In genomic region chr7:71370746-71371145, GRCm38 (mm10) we compare ENCODE assay signal across 20 mouse cellular contexts. TPM values are rescaled to one million over a fixed set of nuclear protein-coding genes. Genes with fewer than 3 reads are reported as not detected.
DNase-seq lines count a peak whose midpoint lies in the region; TF ChIP-seq lines count a peak whose summit lies in the region.
"Had no signal": no experiment of that assay in that cellular context is flagged by ENCODE, and none has a peak within 500 bp of the region (broad histone marks: within the 10 kb centered on the region; RNA-seq: fewer than 3 reads in every experiment).

No protein-coding gene starts in this region.

- TF ChIP-seq EP300 in heart, adult 2 months (IDR thresholded peaks at IDR 0.05; ENCODE audit: insufficient read depth, low read depth, low read length): no peak

- peaks cover 4% of the 10 kb centered on the region for H3K36me3 ChIP-seq in heart, adult 2 months (ENCODE audit: control insufficient read depth, insufficient read depth, low read length)
- H3K36me3 ChIP-seq: embryonic facial prominence, embryonic 13.5 days; forebrain, embryonic 15.5 days had no signal

- H3K9ac ChIP-seq in heart, adult 2 months (ENCODE audit: low read depth, low read length): no peak overlapping the region
- H3K9ac ChIP-seq: embryonic facial prominence, embryonic 13.5 days; forebrain, embryonic 15.5 days had no signal

- WGBS in heart, adult 2 months: 44% methylated on average over 2 of the region's 2 CpGs

- H3K27me3 ChIP-seq in heart, adult 2 months (ENCODE audit: control insufficient read depth, insufficient read depth, low read length): no peaks in the 10 kb centered on the region
- H3K27me3 ChIP-seq: CH12.LX; forebrain, embryonic 15.5 days had no signal

- intact Hi-C loops in heart, adult 2 months (cut with DNase I): loop anchor here (5.0 to 10.0 kb wide), 2 partner anchors 58 to 794 kb away; no protein-coding TSS in a partner anchor
- intact Hi-C loops in heart, postnatal 36 days (cut with DNase I): loop anchor here (1.0 to 10.0 kb wide), 4 partner anchors 59 to 594 kb away; no protein-coding TSS in a partner anchor

- H3K79me2 ChIP-seq in heart, adult 2 months (replicated peaks; ENCODE audit: control insufficient read depth, insufficient read depth, low read length): no peaks in the 10 kb centered on the region

- no peak for TF ChIP-seq POLR2A in heart, adult 2 months (IDR thresholded peaks at IDR 0.05; ENCODE audit: insufficient read depth, low read depth, low read length)

- peaks cover 6% of the 10 kb centered on the region for H3K4me1 ChIP-seq in heart, adult 2 months (ENCODE audit: control insufficient read depth, insufficient read depth, low read length)

- DNase-seq in heart, adult 2 months: peak in 1 of 2 experiments; percentile 35
- DNase-seq in heart, postnatal 36 days: no peak
- peak; percentile 8 for DNase-seq in 416B (ENCODE audit: low read depth)
- peak; percentile 15 to 32 for DNase-seq in heart, adult 9 months (ENCODE audit: low spot score in 2 of 2)
- peak; percentile 57 for DNase-seq in kidney, adult 9 months
- DNase-seq in ovary, adult 18-20 months (ENCODE audit: low spot score): no peak
- DNase-seq in frontal cortex, postnatal 36 days (ENCODE audit: low spot score in 2 of 2): no peak
- DNase-seq: cerebellum, postnatal 14 days; gastrocnemius, postnatal 25 days; left cerebral cortex, postnatal 4 days; right cerebral cortex, postnatal 25 days; thymus, postnatal 36 days had no signal

- peak overlapping the region; percentile 42 for H3K27ac ChIP-seq in heart, adult 2 months
- H3K27ac ChIP-seq: embryonic facial prominence, embryonic 13.5 days; forebrain, embryonic 15.5 days; hindbrain, postnatal 0 days; macrophage had no signal

- no peak for TF ChIP-seq CTCF in heart, adult 2 months (IDR thresholded peaks at IDR 0.05)

- no peak overlapping the region for H3K4me3 ChIP-seq in heart, adult 2 months
- H3K4me3 ChIP-seq: embryonic facial prominence, embryonic 13.5 days; forebrain, embryonic 15.5 days had no signal

RNA-seq across cellular contexts. Expression of gene Gm10295, which starts 19.5 kb away (rescaled TPM):
- total RNA-seq in heart, adult 2 months (2021): not detected
- polyA plus RNA-seq in heart, adult 2 months (2012; rRNA removed): not detected in 2 replicates
- not detected for total RNA-seq in heart, postnatal 36 days (2021)
- total RNA-seq: CH12.LX; gastrocnemius, postnatal 25 days; hindbrain, postnatal 0 days; layer of hippocampus, adult 8-10 months; left cerebral cortex, postnatal 4 days; monocyte, adult 5-6 weeks had no signal
- polyA plus RNA-seq: embryonic facial prominence, embryonic 13.5 days; forebrain, embryonic 15.5 days; hindbrain, postnatal 0 days; macrophage; stomach, embryonic 14.5 days had no signal

Comparison
In these comparisons a context has a peak if more than half of its experiments do, and no peak if none do; other contexts are left out.
1. DNase-seq: peak in 416B (single experiment), heart, adult 9 months (2 of 2) and kidney, adult 9 months (single experiment); none in heart, postnatal 36 days (0 of 2), ovary, adult 18-20 months (single experiment) and frontal cortex, postnatal 36 days (0 of 2).